Mouse (Mus musculus) urinary bladder, postnatal 25 days (tissue): ENCODE data around the gene Lhfpl2.

ENCODE experiments used
- DNase-seq: peaks from one replicate; pipeline ENCODE4 v3.0.0; 2022; ENCODE audit warnings: low spot score

The Lhfpl2 gene

GRCm38 (mm10) chr13:94098369-94099084 lies 40.9 kb downstream of the Lhfpl2 start:
- DNase-seq: no peak

- no peak for DNase-seq
These were observed 41.5 kb downstream of the Lhfpl2 start for GRCm38 (mm10) chr13:94099087-94099486.

GRCm38 (mm10) chr13:94100361-94100760 lies 42.8 kb downstream of the Lhfpl2 start:
- DNase-seq: no peak

GRCm38 (mm10) chr13:94101020-94101571 lies 43.5 kb downstream of the Lhfpl2 start:
- no peak for DNase-seq

GRCm38 (mm10) chr13:94104866-94105475 lies 47.4 kb downstream of the Lhfpl2 start:
- DNase-seq: no peak

- DNase-seq: no peak
These were observed 48.8 kb downstream of the Lhfpl2 start for GRCm38 (mm10) chr13:94106431-94106830.

- DNase-seq: no peak
These were observed 49.4 kb downstream of the Lhfpl2 start for GRCm38 (mm10) chr13:94106983-94107382.

GRCm38 (mm10) chr13:94110556-94110955 lies 53.0 kb downstream of the Lhfpl2 start:
- DNase-seq: no peak

GRCm38 (mm10) chr13:94115476-94115875 lies 57.9 kb downstream of the Lhfpl2 start:
- DNase-seq: no peak

- DNase-seq: no peak
These were observed 59.3 kb downstream of the Lhfpl2 start for GRCm38 (mm10) chr13:94116705-94117410.

GRCm38 (mm10) chr13:94117522-94117921 lies 59.9 kb downstream of the Lhfpl2 start:
- DNase-seq: no peak

- no peak for DNase-seq
These were observed 60.5 kb downstream of the Lhfpl2 start for GRCm38 (mm10) chr13:94118091-94118490.

- DNase-seq: no peak
These were observed 61.7 kb downstream of the Lhfpl2 start for GRCm38 (mm10) chr13:94119309-94119708.

GRCm38 (mm10) chr13:94122703-94123592 lies 65.4 kb downstream of the Lhfpl2 start:
- no peak for DNase-seq

GRCm38 (mm10) chr13:94130394-94130793 lies 72.8 kb downstream of the Lhfpl2 start:
- DNase-seq: no peak

GRCm38 (mm10) chr13:94131135-94131534 lies 73.5 kb downstream of the Lhfpl2 start:
- no peak for DNase-seq

GRCm38 (mm10) chr13:94132187-94132995 lies 74.8 kb downstream of the Lhfpl2 start:
- DNase-seq: no peak

- DNase-seq: no peak
These were observed 77.0 kb downstream of the Lhfpl2 start for GRCm38 (mm10) chr13:94134646-94135045.

- no peak for DNase-seq
These were observed 77.6 kb downstream of the Lhfpl2 start for GRCm38 (mm10) chr13:94135180-94135579.

GRCm38 (mm10) chr13:94139713-94140445 lies 82.3 kb downstream of the Lhfpl2 start:
- no peak for DNase-seq
